Mouse (Mus musculus) spleen, postnatal 4 days (tissue): ENCODE measurements around the gene Cidec.
A peak's percentile ranks its signal among the peaks of the same experiment; 100 is the strongest.

Experiments used
- DNase-seq, 2 experiments: peaks; one replicate each; pipeline ENCODE4 v3.0.0; 2022; ENCODE audit warnings: low spot score in 2 of 2

Cidec gene

GRCm38 (mm10) chr6:113406683-113407082 lies 28.9 kb downstream of the Cidec start:
- no peak for DNase-seq

- DNase-seq, result no peak
Observed at GRCm38 (mm10) chr6:113405483-113405882, 30.1 kb downstream of the Cidec start.

GRCm38 (mm10) chr6:113404649-113405448 lies 30.7 kb downstream of the Cidec start:
- DNase-seq, result no peak

- DNase-seq, result no peak
Observed at GRCm38 (mm10) chr6:113402094-113402493, 33.5 kb downstream of the Cidec start.

- no peak for DNase-seq
Observed at GRCm38 (mm10) chr6:113396270-113397030, 39.1 kb downstream of the Cidec start.

GRCm38 (mm10) chr6:113395501-113395900 lies 40.1 kb downstream of the Cidec start:
- DNase-seq, result no peak

- DNase-seq, result no peak
Observed at GRCm38 (mm10) chr6:113394811-113395210, 40.7 kb downstream of the Cidec start.

- no peak for DNase-seq
Observed at GRCm38 (mm10) chr6:113393951-113394350, 41.6 kb downstream of the Cidec start.

GRCm38 (mm10) chr6:113392387-113393071 lies 43.0 kb downstream of the Cidec start:
- DNase-seq, result no peak

- no peak for DNase-seq
Observed at GRCm38 (mm10) chr6:113392015-113392386, 43.6 kb downstream of the Cidec start.

GRCm38 (mm10) chr6:113390715-113391114 lies 44.8 kb downstream of the Cidec start:
- no peak for DNase-seq

- DNase-seq, result no peak
Observed at GRCm38 (mm10) chr6:113388960-113389359, 46.6 kb downstream of the Cidec start, which contains the start of gene Ttll3. TSS of gene Ttll3 (plus strand) at chr6:113389260.

- no peak for DNase-seq
Observed at GRCm38 (mm10) chr6:113386025-113386424, 49.5 kb downstream of the Cidec start.

- no peak for DNase-seq
Observed at GRCm38 (mm10) chr6:113385160-113385714, 50.3 kb downstream of the Cidec start.

GRCm38 (mm10) chr6:113384351-113384927 lies 51.1 kb downstream of the Cidec start:
- DNase-seq, result no peak

GRCm38 (mm10) chr6:113380480-113380879 lies 55.1 kb downstream of the Cidec start:
- DNase-seq, result no peak

- no peak for DNase-seq
Observed at GRCm38 (mm10) chr6:113379246-113379645, 56.3 kb downstream of the Cidec start.

- DNase-seq, result peak; percentile 92 to 96
Observed at GRCm38 (mm10) chr6:113377496-113378385, 57.8 kb downstream of the Cidec start, which contains the start of the genes Tada3 and Arpc4. TSS of gene Tada3 (minus strand) at chr6:113377883. TSS of gene Arpc4 (plus strand) at chr6:113378115.

- DNase-seq, result no peak
Observed at GRCm38 (mm10) chr6:113377172-113377495, 58.4 kb downstream of the Cidec start.
